Mouse (Mus musculus) testis, adult 2 months (tissue): ENCODE results near the gene Cmtm6. TPM values are rescaled to one million over a fixed set of nuclear protein-coding genes. Genes with fewer than 3 reads are reported as not detected.
"Not testable (repeated sequence)": the region's sequence is repeated elsewhere in the genome, so short reads cannot be mapped to it uniquely, and the experiment has no call there.

Experiments
- H3K27ac ChIP-seq: fragments of 200-500 bp; 2 replicates; pipeline ENCODE4 v1.5.1; 2012; ENCODE audit warnings: low read depth, low read length; ENCODE audit not compliant: control insufficient read depth, insufficient read depth
- H3K27me3 ChIP-seq: fragments of 200-500 bp; 2 replicates; pipeline ENCODE4 v1.6.1; 2012; ENCODE audit warnings: mild to moderate bottlenecking, low read length, moderate library complexity; ENCODE audit not compliant: control insufficient read depth, insufficient read depth
- H3K36me3 ChIP-seq: fragments of 200-500 bp; 2 replicates; pipeline ENCODE4 v1.6.1; 2012; ENCODE audit warnings: mild to moderate bottlenecking, low read length; ENCODE audit not compliant: control insufficient read depth, insufficient read depth
- H3K4me1 ChIP-seq: fragments of 200-500 bp; 2 replicates; pipeline ENCODE4 v1.6.1; 2012; ENCODE audit warnings: low read length; ENCODE audit not compliant: control insufficient read depth, insufficient read depth
- H3K4me3 ChIP-seq: fragments of 200-500 bp; 2 replicates; pipeline ENCODE4 v1.5.1; 2012; ENCODE audit warnings: low read depth, mild to moderate bottlenecking, low read length, moderate library complexity, mixed read lengths; ENCODE audit not compliant: control insufficient read depth
- CTCF ChIP-seq: fragments of 200-500 bp; IDR thresholded peaks from 2 replicates; pipeline ENCODE4 v1.5.1; 2012; ENCODE audit warnings: low read depth, mild to moderate bottlenecking, inconsistent platforms, low read length, moderate library complexity; ENCODE audit not compliant: control insufficient read depth, insufficient read depth, insufficient replicate concordance
- POLR2A ChIP-seq: fragments of 200-500 bp; IDR thresholded peaks from 2 replicates; pipeline ENCODE4 v1.6.1; 2012; ENCODE audit warnings: low read depth, mild to moderate bottlenecking, inconsistent platforms, low read length, moderate library complexity; ENCODE audit not compliant: control insufficient read depth
- polyA plus RNA-seq: library from polyadenylated mRNA; depleted of rRNA; stranded (reverse); fragments of >200 nt; gene quantifications from 2 replicates; pipeline ENCODE4 v1.2.3, GENCODE M21; 2012

Cmtm6 gene
- polyA plus RNA-seq, 1 experiment: 25.9 TPM

DNA sequence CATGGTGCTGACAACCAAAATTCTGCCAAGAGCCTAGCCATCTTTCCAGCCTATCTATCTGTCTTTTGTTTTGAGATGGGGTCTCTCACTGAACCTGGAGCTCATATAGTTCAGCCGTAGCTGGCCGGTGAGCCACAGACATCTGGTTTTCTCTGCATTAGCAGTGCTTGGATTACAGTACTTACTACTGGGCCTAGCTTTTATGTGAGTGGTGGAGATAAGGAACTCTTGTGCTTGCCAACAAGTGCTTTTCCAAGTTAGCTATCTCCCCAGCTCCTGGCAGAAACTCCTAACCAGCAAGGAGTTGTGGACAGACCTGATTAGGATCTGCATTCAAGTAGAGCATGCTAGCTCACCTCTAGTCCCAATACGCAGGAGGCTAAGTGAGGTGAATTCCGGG, 23.1 kb upstream of the Cmtm6 start:
- no peaks in the 10 kb centered on the region; the same call in 1 of the 2 replicates for H3K36me3 ChIP-seq
- no peak for TF ChIP-seq CTCF
- TF ChIP-seq POLR2A: no peak

DNA sequence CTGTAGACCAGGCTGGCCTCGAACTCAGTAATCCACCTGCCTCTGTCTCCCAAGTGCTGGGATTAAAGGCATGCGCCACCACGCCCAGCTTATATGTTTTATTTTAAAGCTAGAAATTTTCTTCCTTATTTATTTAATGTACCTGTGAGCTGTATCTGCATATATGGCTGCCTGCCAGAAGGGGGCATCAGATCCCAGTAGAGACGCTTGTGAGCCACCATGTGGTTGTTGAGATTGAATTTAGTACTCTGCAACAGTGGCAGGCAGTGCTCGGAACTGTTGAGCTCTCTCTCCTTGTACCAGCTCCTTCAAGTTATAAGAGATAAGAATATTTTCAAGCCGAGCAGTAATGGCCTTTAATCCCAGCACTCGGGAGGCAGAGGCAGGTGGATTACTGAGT, 20.6 kb upstream of the Cmtm6 start:
- no peaks in the 10 kb centered on the region for H3K27me3 ChIP-seq
- TF ChIP-seq POLR2A (no peak), CTCF (no peak)
- no peaks in the 10 kb centered on the region for H3K4me1 ChIP-seq
- H3K4me3 ChIP-seq: no peak overlapping the region
- no peaks in the 10 kb centered on the region; the same call in 1 of the 2 replicates for H3K36me3 ChIP-seq
- no peak overlapping the region for H3K27ac ChIP-seq

More for the DNA sequence above, 23.1 kb upstream of the Cmtm6 start:
- Histone ChIP-seq H3K4me1 (peaks cover 6% of the 10 kb centered on the region), H3K4me3 (no peak overlapping the region), H3K27ac (no peak overlapping the region), H3K27me3 (no peaks in the 10 kb centered on the region)

DNA sequence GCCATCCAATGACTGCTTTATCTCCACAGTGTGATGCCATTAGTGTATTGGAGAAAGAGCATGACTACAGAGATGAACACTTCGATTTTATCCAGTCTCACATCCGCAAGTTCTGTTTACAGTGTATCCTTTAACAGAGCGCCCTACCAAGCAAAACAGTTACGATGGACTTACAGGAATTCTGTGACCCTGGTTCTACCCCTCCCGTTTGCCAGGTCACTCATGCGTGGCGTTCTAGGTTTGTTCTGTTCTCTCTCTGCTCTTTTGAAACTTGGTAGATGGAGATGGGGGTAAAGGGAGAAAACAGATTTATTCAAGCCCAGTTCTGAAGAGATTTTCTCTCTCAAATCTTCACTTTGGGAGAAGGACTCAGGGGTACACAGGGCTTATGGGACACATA, 17.4 kb upstream of the Cmtm6 start:
- Histone ChIP-seq H3K4me1 (no peaks in the 10 kb centered on the region), H3K27ac (no peak overlapping the region), H3K36me3 (peaks cover 4% of the 10 kb centered on the region), H3K27me3 (no peaks in the 10 kb centered on the region), H3K4me3 (no peak overlapping the region)
- TF ChIP-seq CTCF (no peak), POLR2A (no peak)

DNA sequence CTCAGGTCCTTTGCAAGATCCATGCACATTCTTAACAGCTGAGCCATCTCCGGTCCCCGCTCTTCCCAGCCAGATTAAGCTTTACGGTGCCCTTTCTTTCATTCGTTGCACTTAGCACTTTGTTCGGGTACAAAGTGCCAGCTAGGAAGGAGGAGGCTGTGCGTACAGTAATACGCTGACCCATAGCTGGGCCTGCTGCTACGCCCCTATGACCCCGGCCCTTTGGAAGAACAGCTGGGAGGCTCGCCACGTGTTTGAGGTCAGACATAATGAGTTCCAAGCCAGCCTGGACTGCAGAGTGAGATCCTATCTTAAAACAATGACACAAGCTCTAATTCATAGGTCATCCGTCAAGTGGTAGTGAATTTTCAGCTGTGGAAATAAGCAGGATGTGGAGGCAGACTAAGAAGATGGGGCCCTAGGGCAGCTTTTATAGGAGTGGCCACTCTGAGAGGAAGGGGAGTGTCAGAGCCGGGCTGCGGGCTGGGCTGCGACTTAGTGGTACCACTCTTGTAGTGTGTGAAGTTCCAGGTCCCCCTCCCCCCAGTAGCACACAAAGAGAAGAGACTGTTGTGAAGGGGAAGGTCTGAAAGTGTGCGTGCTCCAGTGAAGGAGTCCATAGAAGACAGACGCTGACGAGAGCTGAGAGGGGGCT, 14.1 kb upstream of the Cmtm6 start:
- Histone ChIP-seq H3K27ac (no peak overlapping the region), H3K27me3 (no peaks in the 10 kb centered on the region), H3K36me3 (peaks cover 4% of the 10 kb centered on the region), H3K4me3 (no peak overlapping the region), H3K4me1 (no peaks in the 10 kb centered on the region)
- no peak for TF ChIP-seq POLR2A
- no peak for TF ChIP-seq CTCF

DNA sequence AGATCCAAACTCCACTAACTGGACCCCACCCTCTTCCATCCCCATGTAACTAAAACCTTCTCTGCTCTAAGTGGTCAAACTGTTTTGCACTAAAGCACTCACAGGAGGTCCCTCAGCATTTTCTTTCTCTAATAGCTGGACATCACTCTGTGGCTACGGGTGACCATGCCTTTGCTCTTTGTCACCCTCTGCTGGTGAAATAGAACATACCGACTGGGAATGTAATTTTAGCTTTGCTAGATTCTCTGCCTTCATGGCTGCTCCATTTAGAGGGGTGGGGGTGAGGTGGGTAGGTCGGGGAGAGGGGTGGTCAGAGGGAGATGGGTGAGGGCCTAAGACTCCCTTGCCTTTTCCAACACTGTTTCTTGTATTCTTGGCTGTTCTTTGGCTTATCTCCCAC, 3.6 kb upstream of the Cmtm6 start:
- peaks cover 6% of the 10 kb centered on the region for H3K4me1 ChIP-seq
- no peak overlapping the region for H3K4me3 ChIP-seq
- H3K36me3 ChIP-seq: peaks cover 1% of the 10 kb centered on the region
- no peak overlapping the region for H3K27ac ChIP-seq
- no peaks in the 10 kb centered on the region for H3K27me3 ChIP-seq
- TF ChIP-seq POLR2A (no peak), CTCF (peak; percentile 12; the same call in 1 of the 2 replicates)

DNA sequence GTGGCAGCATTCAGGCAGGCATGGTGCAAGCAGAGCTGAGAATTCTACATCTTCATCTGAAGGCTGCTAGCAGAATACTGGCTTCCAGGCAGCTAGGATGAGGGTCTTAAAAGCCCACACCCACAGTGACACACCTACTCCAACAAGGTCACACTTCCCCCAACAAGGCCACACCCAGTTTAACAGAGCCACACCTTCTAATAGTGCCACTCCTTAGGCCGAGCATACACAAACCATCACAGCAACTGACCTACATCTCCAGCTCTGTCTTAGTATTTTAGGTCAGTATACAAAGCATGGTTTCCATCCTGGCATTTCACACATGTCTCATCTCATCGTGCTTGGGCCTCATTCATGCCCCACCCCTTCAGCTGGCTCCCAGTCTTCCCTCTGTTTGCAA, 2.5 kb upstream of the Cmtm6 start:
- H3K4me1 ChIP-seq: not testable (repeated sequence)

DNA sequence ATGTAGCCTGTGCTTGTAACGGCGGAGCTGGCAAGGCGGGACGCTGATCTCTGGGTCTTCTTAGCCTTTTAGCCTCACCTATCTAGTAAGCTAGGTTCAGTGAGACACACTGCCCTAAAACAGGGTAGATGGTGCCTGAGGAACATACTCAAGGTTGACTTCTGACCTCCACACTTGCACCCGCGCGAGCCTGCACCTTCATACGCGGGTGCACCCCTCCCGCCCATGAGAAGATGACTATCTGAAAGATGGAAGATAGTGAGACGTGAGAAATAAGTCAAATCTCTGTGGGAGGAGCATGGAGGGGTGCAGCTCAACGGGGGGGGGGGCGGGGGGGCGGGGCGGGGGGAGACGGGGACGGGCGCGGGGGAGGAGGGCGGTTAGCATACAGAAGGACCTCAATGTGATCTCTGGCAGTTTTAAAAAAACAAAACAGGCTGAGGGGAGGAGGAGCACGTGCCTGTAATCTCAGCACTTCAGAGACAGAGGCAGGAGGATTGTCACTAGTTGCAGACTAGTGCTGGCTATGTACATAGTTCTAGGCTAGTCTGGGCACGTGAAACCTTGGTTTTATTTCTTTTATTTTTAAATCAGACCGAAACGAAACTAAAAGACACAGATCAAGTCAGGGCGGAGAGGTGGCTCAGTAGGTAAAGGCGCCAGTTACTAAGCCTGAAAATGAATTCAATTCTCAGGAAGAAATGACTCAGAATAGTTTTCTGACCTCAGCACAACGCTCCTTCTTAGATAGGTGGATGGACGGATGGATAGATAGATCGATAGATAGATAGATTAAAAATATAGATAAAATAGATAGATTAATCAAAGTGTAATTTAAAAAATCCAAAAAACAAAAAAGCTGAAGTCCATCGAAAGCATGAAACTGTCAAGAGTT, 758 bp upstream of the Cmtm6 start:
- peaks cover 2% of the 10 kb centered on the region; the same call in 1 of the 2 replicates for H3K36me3 ChIP-seq
- H3K4me1 ChIP-seq: peaks cover 7% of the 10 kb centered on the region
- H3K27me3 ChIP-seq: no peaks in the 10 kb centered on the region
- H3K27ac ChIP-seq: peak overlapping the region; percentile 58
- TF ChIP-seq POLR2A (no peak), CTCF (no peak)
- H3K4me3 ChIP-seq: peak overlapping the region; percentile 45

More for the DNA sequence above, 2.5 kb upstream of the Cmtm6 start:
- not testable (repeated sequence) for H3K36me3 ChIP-seq, H3K4me3 ChIP-seq, H3K27me3 ChIP-seq, H3K27ac ChIP-seq
